Mouse (Mus musculus) limb, embryonic 11.5 days (tissue): ENCODE results near the gene Dio3. TPM values are rescaled to one million over a fixed set of nuclear protein-coding genes. Genes with fewer than 3 reads are reported as not detected.

ENCODE experiments used
- ATAC-seq: fragments of 200-750 bp; cut with Nextera tagmentation; 2 replicates; pipeline ENCODE4 v1.8.0; 2017; ENCODE audit warnings: low read depth; ENCODE audit not compliant: insufficient number of reproducible peaks, low FRiP score, low TSS enrichment
- DNase-seq: peaks from one replicate; pipeline ENCODE4 v3.0.0-alpha.2; 2015; ENCODE audit warnings: low spot score
- H3K27ac ChIP-seq: fragments of 300-500 bp; sonication (generic); replicated peaks from 2 replicates; pipeline ENCODE4 v1.5.1; 2014; ENCODE audit warnings: low read depth, mild to moderate bottlenecking, low read length
- H3K27me3 ChIP-seq: fragments of 300-500 bp; sonication (generic); 2 replicates; pipeline ENCODE4 v1.6.1; 2014; ENCODE audit warnings: mild to moderate bottlenecking, low read length, mixed read lengths; ENCODE audit not compliant: control insufficient read depth, insufficient read depth
- H3K36me3 ChIP-seq: fragments of 300-500 bp; sonication (generic); 2 replicates; pipeline ENCODE4 v1.6.1; 2014; ENCODE audit warnings: mild to moderate bottlenecking, low read length, moderate library complexity, mixed read lengths; ENCODE audit not compliant: control insufficient read depth, insufficient read depth
- H3K4me1 ChIP-seq: fragments of 300-500 bp; sonication (generic); 2 replicates; pipeline ENCODE4 v1.6.1; 2014; ENCODE audit warnings: low read length, mixed read lengths; ENCODE audit not compliant: control insufficient read depth, insufficient read depth
- H3K4me2 ChIP-seq: fragments of 300-500 bp; sonication (generic); 2 replicates; pipeline ENCODE4 v1.6.1; 2014; ENCODE audit warnings: low read depth, mild to moderate bottlenecking, moderate library complexity; ENCODE audit not compliant: severe bottlenecking
- H3K4me3 ChIP-seq: fragments of 300-500 bp; sonication (generic); 2 replicates; pipeline ENCODE4 v1.5.1; 2014; ENCODE audit warnings: low read depth, low read length
- H3K9ac ChIP-seq: fragments of 300-500 bp; sonication (generic); 2 replicates; pipeline ENCODE4 v1.6.1; 2014; ENCODE audit warnings: mild to moderate bottlenecking, low read length
- H3K9me3 ChIP-seq: fragments of 300-500 bp; sonication (generic); 2 replicates; pipeline ENCODE4 v1.6.1; 2016; ENCODE audit warnings: low read length; ENCODE audit not compliant: control insufficient read depth
- WGBS: fragments of 180-500 bp; shearing (Covaris S2); extraction: QIAGEN DNeasy Blood & Tissue Kit; methylation state at CpG from one replicate; pipeline ENCODE4 v1.1.7; 2014; 5-methylcytosine and 5-hydroxymethylcytosine counted together
- polyA plus RNA-seq: library from polyadenylated mRNA; unstranded; fragments of >200 nt; fragmentation: Nextera tagmentation; extraction: Ambion mirVana; gene quantifications from 2 replicates; pipeline ENCODE4 v1.2.1, GENCODE M21; 2014

Dio3 gene
- polyA plus RNA-seq, 1 experiment from 2014 or later, result 0.13 TPM

DNA sequence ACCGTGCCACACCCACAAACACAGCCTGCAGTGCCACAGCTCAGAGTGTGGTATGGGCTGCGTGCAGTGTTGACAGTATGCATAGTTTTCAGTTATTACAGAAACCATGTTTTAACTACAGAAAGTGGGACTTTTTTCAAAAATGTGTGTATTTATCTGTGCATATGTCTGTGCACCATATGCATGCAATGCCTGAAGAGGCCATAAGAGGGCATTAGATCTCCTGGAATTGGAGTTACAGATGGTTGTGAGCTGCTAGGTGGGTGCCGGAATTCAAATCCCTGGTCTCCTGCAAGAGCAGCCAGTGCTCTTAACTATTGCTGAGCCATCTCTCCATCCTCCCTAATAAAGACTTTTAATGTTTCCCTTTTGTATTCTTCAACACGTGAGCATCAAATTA lies 33.4 kb upstream of the Dio3 start:
- H3K9ac ChIP-seq, result no peak overlapping the region
- H3K4me1 ChIP-seq, result no peaks in the 10 kb centered on the region
- no peak for ATAC-seq
- no peak overlapping the region for H3K4me3 ChIP-seq
- H3K4me2 ChIP-seq, result no peak overlapping the region
- H3K27me3 ChIP-seq, result 0 out of 2 replicates have a peak, but pooled peaks cover 7% of the 10 kb centered on the region
- no peak overlapping the region for H3K27ac ChIP-seq
- no peaks in the 10 kb centered on the region; the same call in 1 of the 2 replicates for H3K9me3 ChIP-seq
- WGBS, result 90% methylated on average over 4 of the region's 4 CpGs
- DNase-seq, result no peak
- H3K36me3 ChIP-seq, result no peaks in the 10 kb centered on the region

DNA sequence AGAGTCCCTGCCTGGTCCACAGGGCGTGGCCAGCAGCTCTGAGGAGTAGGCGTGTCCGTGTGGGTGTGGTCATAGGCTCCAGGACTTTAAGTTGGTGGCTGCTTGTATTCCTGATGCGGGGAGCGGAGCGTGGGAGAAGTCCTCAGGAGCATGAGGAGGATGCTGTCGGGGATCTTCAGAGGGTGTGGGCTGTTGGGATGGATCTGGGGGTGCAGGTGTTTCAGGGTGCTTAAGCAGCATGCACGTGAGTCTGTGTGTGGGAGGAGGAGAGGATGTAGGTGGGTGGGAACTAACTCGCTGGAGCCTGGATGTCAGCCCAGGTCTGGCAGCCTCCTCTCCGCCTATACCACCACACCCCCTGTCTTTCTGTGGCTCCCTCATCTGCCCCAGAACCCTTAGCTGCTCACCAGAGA lies 26.7 kb upstream of the Dio3 start:
- peaks cover 8% of the 10 kb centered on the region for H3K4me1 ChIP-seq
- H3K4me2 ChIP-seq, result no peak overlapping the region
- H3K36me3 ChIP-seq, result no peaks in the 10 kb centered on the region
- no peak overlapping the region for H3K9ac ChIP-seq
- H3K4me3 ChIP-seq, result no peak overlapping the region
- ATAC-seq, result 0 out of 2 replicates have a peak, but pooled peaks have one; percentile 35
- DNase-seq, result no peak
- peaks cover 41% of the 10 kb centered on the region for H3K27me3 ChIP-seq
- WGBS, result 20% methylated on average over 10 of the region's 10 CpGs
- H3K27ac ChIP-seq, result no peak overlapping the region
- no peaks in the 10 kb centered on the region for H3K9me3 ChIP-seq

DNA sequence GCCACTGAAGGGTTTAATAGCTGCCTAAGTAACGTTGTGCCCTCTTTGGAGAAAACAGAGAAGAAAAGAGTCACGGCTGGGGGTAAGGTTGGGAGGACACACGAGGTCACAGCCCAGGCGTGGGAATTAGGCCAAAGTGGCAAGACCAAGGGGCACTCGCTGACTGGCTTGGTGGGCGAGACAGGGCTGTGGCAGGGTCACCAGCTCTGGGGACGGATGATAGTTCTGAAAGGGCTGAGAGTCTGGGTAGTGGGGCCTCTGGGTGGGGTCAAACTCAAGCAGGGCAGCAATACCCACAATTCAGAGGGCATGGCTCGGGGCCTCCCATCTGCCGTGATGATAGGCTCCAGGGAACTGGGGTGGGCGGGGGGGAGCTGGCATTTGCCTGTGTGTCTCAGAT lies 23.1 kb upstream of the Dio3 start:
- ATAC-seq (no peak), DNase-seq (no peak)
- H3K9ac ChIP-seq, result no peak overlapping the region
- 55% methylated on average over 10 of the region's 10 CpGs for WGBS
- H3K4me2 ChIP-seq, result no peak overlapping the region
- H3K4me3 ChIP-seq, result no peak overlapping the region
- H3K9me3 ChIP-seq, result no peaks in the 10 kb centered on the region; the same call in 1 of the 2 replicates
- peaks cover 8% of the 10 kb centered on the region for H3K4me1 ChIP-seq
- peaks cover 40% of the 10 kb centered on the region for H3K27me3 ChIP-seq
- no peak overlapping the region for H3K27ac ChIP-seq
- H3K36me3 ChIP-seq, result no peaks in the 10 kb centered on the region

DNA sequence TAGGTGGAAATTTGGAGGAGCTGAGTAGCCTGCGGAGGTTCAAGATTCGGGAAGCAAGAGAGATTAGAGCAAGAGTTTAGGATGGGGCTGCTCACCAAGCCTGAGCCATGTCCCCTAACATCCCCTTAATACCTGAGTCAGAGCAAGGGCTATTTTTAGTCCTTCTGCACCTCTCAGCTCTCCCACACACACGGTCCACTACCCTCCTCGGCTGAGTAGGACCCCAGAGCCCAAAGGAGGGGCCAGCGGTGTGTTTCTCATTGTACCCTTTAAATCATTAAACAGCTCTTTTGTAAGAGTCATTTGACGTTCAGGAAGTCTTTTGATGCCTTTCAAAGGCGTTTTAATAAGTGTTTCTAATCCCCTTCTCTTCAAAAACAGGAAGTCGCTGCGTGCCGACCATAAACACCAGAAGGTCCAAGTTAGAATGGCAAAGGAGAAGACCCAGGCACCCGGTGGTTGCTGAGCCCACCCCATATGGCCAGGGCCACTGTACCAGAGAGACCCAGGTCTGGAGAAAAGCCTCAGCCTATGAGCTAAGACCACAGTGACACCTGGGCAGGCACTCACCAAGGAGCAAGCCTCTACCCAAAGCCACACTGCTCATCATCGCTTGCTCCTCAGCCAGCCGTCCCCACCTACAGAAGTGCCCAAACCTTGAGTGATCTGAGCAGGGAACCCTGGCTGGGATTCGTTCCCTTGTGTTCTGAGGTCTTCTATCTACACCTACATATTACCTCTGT lies 22.2 kb upstream of the Dio3 start:
- no peak overlapping the region; the same call in 1 of the 2 replicates for H3K4me2 ChIP-seq
- WGBS, result 30% methylated on average over 14 of the region's 14 CpGs
- no peak overlapping the region for H3K27ac ChIP-seq

DNA sequence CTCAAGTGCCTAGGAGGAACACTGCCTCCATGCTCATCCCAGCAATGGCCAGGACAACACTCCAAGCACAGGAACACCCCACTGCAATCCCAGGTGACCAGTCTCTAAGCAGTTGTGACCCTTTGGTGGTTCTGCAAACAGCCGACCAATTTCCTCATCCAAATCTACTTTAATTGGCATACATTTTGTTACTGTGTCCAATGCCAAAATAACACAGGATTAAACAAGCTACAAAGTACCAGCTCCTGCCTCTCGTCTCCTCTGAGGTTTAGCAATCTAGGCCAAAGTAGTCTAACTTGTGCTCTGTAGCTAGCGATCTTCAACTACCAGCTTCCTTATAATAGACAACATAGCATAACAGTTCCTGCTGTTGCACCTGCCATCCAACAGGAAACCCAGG lies 10.6 kb upstream of the Dio3 start:
- DNase-seq (no peak), ATAC-seq (no peak)
- no peaks in the 10 kb centered on the region for H3K36me3 ChIP-seq
- no peak overlapping the region for H3K4me3 ChIP-seq
- peaks cover 16% of the 10 kb centered on the region for H3K27me3 ChIP-seq
- no peak overlapping the region for H3K4me2 ChIP-seq
- no peak overlapping the region for H3K27ac ChIP-seq
- H3K9ac ChIP-seq, result no peak overlapping the region
- no peaks in the 10 kb centered on the region for H3K9me3 ChIP-seq
- WGBS, result 89% methylated on average over 3 of the region's 3 CpGs
- no peaks in the 10 kb centered on the region for H3K4me1 ChIP-seq

More for the DNA sequence above, 22.2 kb upstream of the Dio3 start:
- Histone ChIP-seq H3K27me3 (peaks cover 38% of the 10 kb centered on the region), H3K4me1 (peaks cover 8% of the 10 kb centered on the region), H3K36me3 (no peaks in the 10 kb centered on the region), H3K9me3 (no peaks in the 10 kb centered on the region; the same call in 1 of the 2 replicates), H3K4me3 (no peak overlapping the region), H3K9ac (no peak overlapping the region)
- ATAC-seq (no peak), DNase-seq (peak; percentile 45)

DNA sequence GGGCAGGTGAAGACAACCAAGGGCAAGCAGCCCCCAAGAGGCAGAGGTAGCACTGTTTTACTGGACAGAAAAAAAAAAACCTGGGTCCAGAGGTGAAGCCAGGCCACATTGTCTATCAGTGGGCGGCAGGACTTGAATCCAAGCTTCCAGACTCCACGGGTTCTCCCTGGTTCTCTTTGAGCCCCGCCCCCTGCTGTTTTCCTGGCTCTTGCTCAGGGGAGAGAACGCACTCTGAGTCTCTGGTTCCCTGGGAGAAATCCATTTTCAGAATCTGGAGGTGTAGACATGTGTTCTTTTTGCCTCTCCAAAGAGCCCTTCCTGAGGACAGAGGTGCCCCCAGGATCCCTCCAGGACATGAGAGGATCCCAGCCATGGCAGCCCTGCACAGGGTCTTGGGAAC lies 9.2 kb upstream of the Dio3 start:
- Histone ChIP-seq H3K9me3 (no peaks in the 10 kb centered on the region), H3K4me1 (no peaks in the 10 kb centered on the region), H3K27ac (no peak overlapping the region), H3K36me3 (no peaks in the 10 kb centered on the region), H3K4me3 (no peak overlapping the region), H3K27me3 (peaks cover 17% of the 10 kb centered on the region; the same call in 1 of the 2 replicates), H3K4me2 (no peak overlapping the region), H3K9ac (no peak overlapping the region)
- ATAC-seq (no peak), DNase-seq (no peak)
- 80% methylated on average over 4 of the region's 4 CpGs for WGBS

DNA sequence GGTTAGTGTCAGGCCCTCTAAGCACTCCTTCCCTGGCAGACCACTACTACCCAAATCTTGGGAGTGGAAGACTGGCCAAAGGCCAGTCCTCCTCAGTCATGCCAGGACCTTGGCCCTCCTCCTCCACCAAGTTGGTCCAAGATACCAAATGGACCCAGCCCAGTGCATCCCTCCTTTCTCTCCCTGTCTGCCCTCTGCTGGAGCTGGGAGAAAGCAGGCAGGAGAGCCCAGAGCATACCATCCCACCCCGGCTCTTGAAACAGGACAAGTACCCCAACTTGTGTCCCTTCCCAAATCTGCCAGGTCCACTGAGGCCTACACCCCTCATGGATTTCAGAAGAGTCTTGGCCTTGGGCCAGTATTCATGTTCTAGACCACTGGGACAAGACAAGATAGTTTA lies 2.8 kb upstream of the Dio3 start:
- 0 out of 2 replicates have a peak, but pooled peaks cover 7% of the 10 kb centered on the region for H3K4me1 ChIP-seq
- no peaks in the 10 kb centered on the region for H3K36me3 ChIP-seq
- no peak overlapping the region for H3K9ac ChIP-seq
- no peak overlapping the region for H3K4me3 ChIP-seq
- ATAC-seq, result no peak
- no peak overlapping the region for H3K4me2 ChIP-seq
- no peak for DNase-seq
- H3K27me3 ChIP-seq, result peaks cover 73% of the 10 kb centered on the region
- H3K27ac ChIP-seq, result no peak overlapping the region
- H3K9me3 ChIP-seq, result no peaks in the 10 kb centered on the region
- 70% methylated on average over 1 of the region's 1 CpGs for WGBS

DNA sequence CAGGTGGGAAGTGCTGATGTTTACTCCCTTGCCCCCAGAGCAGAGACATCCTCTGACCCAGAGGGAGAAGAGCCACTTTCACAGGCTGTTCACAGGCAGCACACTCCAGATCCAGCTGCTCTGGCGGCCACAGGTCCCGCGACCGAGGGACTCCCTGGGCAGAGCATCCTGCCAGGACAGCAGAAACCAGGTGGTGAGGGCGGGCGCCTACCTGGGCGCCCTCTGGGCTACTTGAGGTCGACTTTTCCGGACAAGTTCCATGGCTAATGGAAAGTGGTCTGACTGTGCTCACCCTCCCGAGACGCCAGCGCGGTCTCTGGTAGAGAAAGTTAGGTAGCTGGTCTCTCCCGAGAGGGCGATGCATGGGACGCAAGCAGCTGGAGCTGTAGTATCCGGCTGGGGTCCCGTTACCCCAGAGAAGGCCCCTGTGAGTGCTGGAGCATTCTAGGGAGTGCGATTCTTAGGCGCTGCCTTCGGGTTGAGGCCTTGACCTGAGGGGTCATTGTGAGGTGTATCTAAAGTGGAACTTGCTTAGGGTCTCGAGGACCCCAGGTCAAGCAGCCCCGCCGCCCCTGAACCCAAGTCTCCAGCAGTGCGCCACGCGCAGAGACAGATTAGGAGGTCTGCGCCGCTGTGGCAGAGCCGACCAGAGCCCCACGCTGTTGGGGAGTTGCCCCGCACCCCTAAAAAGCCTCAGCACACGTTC lies 1.5 kb upstream of the Dio3 start:
- 3% methylated on average over 33 of the region's 33 CpGs for WGBS
- no peak for ATAC-seq
- H3K27ac ChIP-seq, result no peak overlapping the region
- H3K9me3 ChIP-seq, result no peaks in the 10 kb centered on the region
- H3K9ac ChIP-seq, result no peak overlapping the region
- peak overlapping the region; percentile 60; the same call in 1 of the 2 replicates for H3K4me2 ChIP-seq
- no peaks in the 10 kb centered on the region for H3K36me3 ChIP-seq
- peaks cover 86% of the 10 kb centered on the region for H3K27me3 ChIP-seq
- 0 out of 2 replicates have a peak, but pooled peaks cover 9% of the 10 kb centered on the region for H3K4me1 ChIP-seq
- DNase-seq, result peak; percentile 50
- peak overlapping the region; percentile 27 for H3K4me3 ChIP-seq
